Mouse (Mus musculus): ENCODE results near the gene Bloc1s2.

- no peak for TF ChIP-seq NELFE (IDR thresholded peaks at IDR 0.05; ENCODE audit: low read depth, low read length)
- TF ChIP-seq MAX (IDR thresholded peaks at IDR 0.05; ENCODE audit: low read length) = no peak
- TF ChIP-seq POLR2A (IDR thresholded peaks at IDR 0.05; ENCODE audit: low read depth, low read length) = no peak
- no peak for TF ChIP-seq SMC3 (IDR thresholded peaks at IDR 0.05; ENCODE audit: low read depth, low read length)
- TF ChIP-seq USF1 (IDR thresholded peaks at IDR 0.05; ENCODE audit: low read depth, low read length) = no peak
- no peak for TF ChIP-seq CTCF (conservative IDR thresholded peaks at IDR 0.05 in 1 of 2, IDR thresholded peaks at IDR 0.05 in 1 of 2; ENCODE audit: low read depth in 2 of 2, low read length in 2 of 2)
- no peak for TF ChIP-seq HCFC1 (IDR thresholded peaks at IDR 0.05; ENCODE audit: low read depth, low read length)
Measured at GRCm38 (mm10) chr19:44144366-44144765, 1.9 kb downstream of the Bloc1s2 start.
